Mouse (Mus musculus): ENCODE results near the gene Nup205. TPM values are rescaled to one million over a fixed set of nuclear protein-coding genes. Genes with fewer than 3 reads are reported as not detected.

Nup205 gene
- 31.0 TPM for polyA plus RNA-seq (2017; shearing (Covaris generic))

GRCm38 (mm10) chr6:35176979-35177649 is at the start of gene Nup205:
Gene Nup205, plus strand, starts transcription at chr6:35177421.

DNA sequence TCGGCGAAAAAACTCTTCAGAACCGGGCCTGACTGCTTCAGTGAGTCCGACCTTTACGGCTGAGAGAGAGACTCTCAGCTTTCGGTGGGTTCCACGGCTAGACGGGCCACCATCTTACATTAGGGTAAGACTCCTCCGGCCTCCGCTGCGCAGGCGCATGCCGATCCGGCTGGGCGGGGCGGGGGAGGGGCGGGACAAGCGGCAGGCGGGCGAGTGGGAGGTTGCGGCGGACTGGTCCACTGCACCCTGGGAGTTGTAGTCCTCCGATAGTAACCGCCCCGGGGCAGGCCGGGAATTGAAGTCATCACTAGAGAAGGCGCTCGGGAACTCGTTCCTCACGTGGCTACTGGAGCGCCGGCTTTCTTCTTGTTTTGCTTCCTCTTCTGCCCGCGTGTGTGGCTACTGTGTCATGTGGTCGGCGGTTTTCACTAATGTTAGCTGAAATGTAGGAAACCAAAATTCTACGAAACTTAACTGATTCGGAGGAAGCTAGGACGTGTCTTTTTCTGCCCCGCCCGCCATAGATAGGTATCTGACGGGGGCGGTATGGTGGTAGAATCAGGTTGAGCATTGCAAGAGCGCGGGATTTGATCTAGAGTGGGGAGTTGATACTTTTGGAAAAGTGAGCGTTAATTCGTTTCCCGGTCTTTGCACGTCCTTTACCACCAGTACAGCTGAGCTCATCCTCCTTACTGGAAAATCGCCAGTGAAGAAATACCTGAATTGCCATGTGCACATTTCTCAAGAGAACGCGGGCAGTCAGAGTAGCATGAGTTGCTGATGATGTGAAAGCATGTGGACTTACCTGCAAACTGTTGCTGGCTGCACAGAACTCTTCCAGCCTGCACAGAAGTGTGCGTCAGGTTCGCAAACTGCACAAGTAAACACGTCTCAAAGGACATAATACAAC is 43.4 kb upstream of the Nup205 start, which contains the start of gene Cnot4:
Cnot4 (minus strand) TSS at position 146 of the 910 bp plus-strand sequence.

Other genes starting within 250 kb of the Nup205 start
- 0.22 TPM for gene Slc23a4, start 189.0 kb upstream of the Nup205 start, polyA plus RNA-seq (2017; shearing (Covaris generic))
- 53.8 TPM for gene Cnot4, start 43.7 kb upstream of the Nup205 start, polyA plus RNA-seq (2017; shearing (Covaris generic))
- gene Slc13a4, start 130.7 kb downstream of the Nup205 start, polyA plus RNA-seq (2017; shearing (Covaris generic)), result not detected
- gene Fam180a, start 148.7 kb downstream of the Nup205 start, polyA plus RNA-seq (2017; shearing (Covaris generic)), result not detected

Data from effector memory CD4-positive, alpha-beta T cell, adult 5 months (primary cell).